Mouse (Mus musculus) hindbrain, embryonic 12.5 days (tissue): ENCODE data around the gene Rpl37. TPM values are rescaled to one million over a fixed set of nuclear protein-coding genes. Genes with fewer than 3 reads are reported as not detected.

Source experiments
- ATAC-seq: fragments of 200-750 bp; cut with Nextera tagmentation; 2 replicates; pipeline ENCODE4 v1.8.0; 2017; ENCODE audit warnings: moderate TSS enrichment; ENCODE audit not compliant: low FRiP score
- H3K27ac ChIP-seq: fragments of 300-500 bp; sonication (generic); 2 replicates; pipeline ENCODE4 v1.5.1; 2016; ENCODE audit warnings: mild to moderate bottlenecking
- H3K27me3 ChIP-seq: fragments of 300-500 bp; sonication (generic); 2 replicates; pipeline ENCODE4 v1.6.1; 2016; ENCODE audit warnings: mild to moderate bottlenecking
- H3K36me3 ChIP-seq: fragments of 300-500 bp; sonication (generic); 2 replicates; pipeline ENCODE4 v1.6.1; 2016; ENCODE audit warnings: mild to moderate bottlenecking
- H3K4me1 ChIP-seq: fragments of 300-500 bp; sonication (generic); 2 replicates; pipeline ENCODE4 v1.6.1; 2016
- H3K4me2 ChIP-seq: fragments of 300-500 bp; sonication (generic); replicated peaks from 2 replicates; pipeline ENCODE4 v1.6.1; 2016; ENCODE audit warnings: mild to moderate bottlenecking
- H3K4me3 ChIP-seq: fragments of 300-500 bp; sonication (generic); 2 replicates; pipeline ENCODE4 v1.5.1; 2016; ENCODE audit warnings: mild to moderate bottlenecking
- H3K9ac ChIP-seq: fragments of 300-500 bp; sonication (generic); 2 replicates; pipeline ENCODE4 v1.6.1; 2016; ENCODE audit warnings: mild to moderate bottlenecking, moderate library complexity
- H3K9me3 ChIP-seq: fragments of 300-500 bp; sonication (generic); replicated peaks from 2 replicates; pipeline ENCODE4 v1.6.1; 2016; ENCODE audit warnings: mild to moderate bottlenecking
- WGBS: fragments of 180-500 bp; shearing (Covaris S2); methylation state at CpG from one replicate; pipeline ENCODE4 v1.1.7; 2016; 5-methylcytosine and 5-hydroxymethylcytosine counted together
- polyA plus RNA-seq: library from polyadenylated mRNA; unstranded; fragments of >200 nt; fragmentation: Nextera tagmentation; extraction: Ambion mirVana; gene quantifications from 2 replicates; pipeline ENCODE4 v1.2.1, GENCODE M21; 2016

Gene Rpl37
- polyA plus RNA-seq, 1 experiment from 2014 or later = 473 TPM

- Histone ChIP-seq H3K27me3 (no peaks in the 10 kb centered on the region), H3K4me3 (no peak within 1 kb of the TSS), H3K9ac (no peak within 1 kb of the TSS), H3K4me1 (no peaks in the 10 kb centered on the region), H3K9me3 (no peaks in the 10 kb centered on the region), H3K4me2 (no peak within 1 kb of the TSS), H3K36me3 (no peaks in the 10 kb centered on the region), H3K27ac (no peak within 1 kb of the TSS)
- no peak for ATAC-seq
- WGBS = 70% methylated on average over 21 of the region's 21 CpGs
Measured at GRCm38 (mm10) chr15:5107686-5108654, 8.5 kb upstream of the Rpl37 start, which contains the start of gene Card6. TSS of gene Card6 (minus strand) at chr15:5108539.

GRCm38 (mm10) chr15:5108655-5109040 is 7.8 kb upstream of the Rpl37 start:
- no peak for ATAC-seq
- no peaks in the 10 kb centered on the region for H3K4me1 ChIP-seq
- H3K9ac ChIP-seq = no peak overlapping the region
- no peaks in the 10 kb centered on the region for H3K36me3 ChIP-seq
- H3K9me3 ChIP-seq = no peaks in the 10 kb centered on the region
- no peak overlapping the region for H3K27ac ChIP-seq
- no peaks in the 10 kb centered on the region for H3K27me3 ChIP-seq
- no peak overlapping the region for H3K4me3 ChIP-seq
- H3K4me2 ChIP-seq = no peak overlapping the region
- WGBS = 80% methylated on average over 3 of the region's 3 CpGs

- Histone ChIP-seq H3K9me3 (no peaks in the 10 kb centered on the region), H3K9ac (no peak overlapping the region), H3K4me1 (peaks cover 9% of the 10 kb centered on the region), H3K36me3 (no peaks in the 10 kb centered on the region), H3K27ac (no peak overlapping the region), H3K27me3 (no peaks in the 10 kb centered on the region), H3K4me2 (no peak overlapping the region), H3K4me3 (no peak overlapping the region)
- WGBS = 81% methylated on average over 3 of the region's 3 CpGs
- no peak for ATAC-seq
Measured at GRCm38 (mm10) chr15:5112651-5113050, 3.8 kb upstream of the Rpl37 start.

GRCm38 (mm10) chr15:5115173-5115572 is 1.3 kb upstream of the Rpl37 start:
- Histone ChIP-seq H3K27ac (peak overlapping the region; percentile 91), H3K9ac (no peak overlapping the region; the same call in 1 of the 2 replicates), H3K4me2 (peak overlapping the region; percentile 76), H3K4me1 (peaks cover 15% of the 10 kb centered on the region), H3K36me3 (peaks cover 19% of the 10 kb centered on the region), H3K9me3 (no peaks in the 10 kb centered on the region), H3K4me3 (peak overlapping the region; percentile 80), H3K27me3 (no peaks in the 10 kb centered on the region)
- WGBS = 73% methylated on average over 8 of the region's 8 CpGs
- no peak for ATAC-seq

GRCm38 (mm10) chr15:5117031-5117601 is 671 bp downstream of the Rpl37 start:
- H3K36me3 ChIP-seq = peaks cover 36% of the 10 kb centered on the region
- no peaks in the 10 kb centered on the region for H3K27me3 ChIP-seq
- peak overlapping the region; percentile 91 for H3K9ac ChIP-seq
- peak overlapping the region; percentile 76 for H3K4me2 ChIP-seq
- no peak; the same call in 1 of the 2 replicates for ATAC-seq
- H3K4me3 ChIP-seq = peak overlapping the region; percentile 80
- H3K9me3 ChIP-seq = no peaks in the 10 kb centered on the region
- 3% methylated on average over 22 of the region's 22 CpGs for WGBS
- H3K4me1 ChIP-seq = peaks cover 15% of the 10 kb centered on the region
- H3K27ac ChIP-seq = peak overlapping the region; percentile 91

- Histone ChIP-seq H3K27ac (no peak overlapping the region), H3K36me3 (peaks cover 46% of the 10 kb centered on the region), H3K9me3 (no peaks in the 10 kb centered on the region), H3K9ac (no peak overlapping the region), H3K4me2 (no peak overlapping the region), H3K4me3 (no peak overlapping the region), H3K27me3 (no peaks in the 10 kb centered on the region), H3K4me1 (peaks cover 15% of the 10 kb centered on the region)
- no peak for ATAC-seq
- WGBS = 92% methylated on average over 9 of the region's 9 CpGs
Measured at GRCm38 (mm10) chr15:5118626-5119025, 2.2 kb downstream of the Rpl37 start.

GRCm38 (mm10) chr15:5119192-5119591 is 2.7 kb downstream of the Rpl37 start:
- WGBS = 94% methylated on average over 2 of the region's 2 CpGs
- Histone ChIP-seq H3K9me3 (no peaks in the 10 kb centered on the region), H3K27ac (no peak overlapping the region), H3K4me2 (no peak overlapping the region), H3K4me1 (peaks cover 15% of the 10 kb centered on the region), H3K4me3 (no peak overlapping the region), H3K9ac (no peak overlapping the region), H3K36me3 (peaks cover 48% of the 10 kb centered on the region), H3K27me3 (no peaks in the 10 kb centered on the region)
- ATAC-seq = no peak

GRCm38 (mm10) chr15:5119707-5120106 is 3.3 kb downstream of the Rpl37 start:
- H3K4me1 ChIP-seq = peaks cover 15% of the 10 kb centered on the region
- no peaks in the 10 kb centered on the region for H3K27me3 ChIP-seq
- no peak for ATAC-seq
- no peaks in the 10 kb centered on the region for H3K9me3 ChIP-seq
- peaks cover 53% of the 10 kb centered on the region for H3K36me3 ChIP-seq
- H3K27ac ChIP-seq = no peak overlapping the region
- H3K4me2 ChIP-seq = no peak overlapping the region
- no peak overlapping the region for H3K9ac ChIP-seq
- 94% methylated on average over 2 of the region's 2 CpGs for WGBS
- no peak overlapping the region for H3K4me3 ChIP-seq

- 0 out of 2 replicates have a peak, but pooled peaks have one; percentile 27 for ATAC-seq
- H3K4me1 ChIP-seq = peaks cover 9% of the 10 kb centered on the region
- H3K27me3 ChIP-seq = no peaks in the 10 kb centered on the region
- H3K36me3 ChIP-seq = peaks cover 59% of the 10 kb centered on the region
- WGBS = 88% methylated on average over 12 of the region's 12 CpGs
- H3K27ac ChIP-seq = no peak overlapping the region
- H3K4me2 ChIP-seq = no peak overlapping the region
- H3K9ac ChIP-seq = no peak overlapping the region
- no peak overlapping the region for H3K4me3 ChIP-seq
- H3K9me3 ChIP-seq = no peaks in the 10 kb centered on the region
Measured at GRCm38 (mm10) chr15:5121535-5122313, 5.3 kb downstream of the Rpl37 start.

GRCm38 (mm10) chr15:5126456-5126855 is 10.0 kb downstream of the Rpl37 start:
- ATAC-seq = no peak
- WGBS = 85% methylated on average over 4 of the region's 4 CpGs
- H3K36me3 ChIP-seq = peaks cover 30% of the 10 kb centered on the region

GRCm38 (mm10) chr15:5127487-5127886 is 11.0 kb downstream of the Rpl37 start:
- Histone ChIP-seq H3K27ac (no peak overlapping the region), H3K4me2 (no peak overlapping the region), H3K4me1 (no peaks in the 10 kb centered on the region), H3K9ac (no peak overlapping the region), H3K9me3 (no peaks in the 10 kb centered on the region), H3K4me3 (no peak overlapping the region), H3K27me3 (no peaks in the 10 kb centered on the region), H3K36me3 (peaks cover 21% of the 10 kb centered on the region)
- 84% methylated on average over 2 of the region's 2 CpGs for WGBS
- ATAC-seq = no peak

More at GRCm38 (mm10) chr15:5126456-5126855, 10.0 kb downstream of the Rpl37 start:
- Histone ChIP-seq H3K9ac (no peak overlapping the region), H3K27ac (no peak overlapping the region), H3K4me1 (no peaks in the 10 kb centered on the region), H3K4me3 (no peak overlapping the region), H3K9me3 (no peaks in the 10 kb centered on the region), H3K4me2 (no peak overlapping the region), H3K27me3 (no peaks in the 10 kb centered on the region)
